Mouse (Mus musculus): ENCODE results near the gene Dusp18.
A peak's percentile ranks its signal among the peaks of the same experiment; 100 is the strongest.

Dusp18 gene

GRCm38 (mm10) chr11:3930931-3931330 is 35.9 kb downstream of the Dusp18 start:
- DNase-seq (ENCODE audit: low spot score) = no peak

DNA sequence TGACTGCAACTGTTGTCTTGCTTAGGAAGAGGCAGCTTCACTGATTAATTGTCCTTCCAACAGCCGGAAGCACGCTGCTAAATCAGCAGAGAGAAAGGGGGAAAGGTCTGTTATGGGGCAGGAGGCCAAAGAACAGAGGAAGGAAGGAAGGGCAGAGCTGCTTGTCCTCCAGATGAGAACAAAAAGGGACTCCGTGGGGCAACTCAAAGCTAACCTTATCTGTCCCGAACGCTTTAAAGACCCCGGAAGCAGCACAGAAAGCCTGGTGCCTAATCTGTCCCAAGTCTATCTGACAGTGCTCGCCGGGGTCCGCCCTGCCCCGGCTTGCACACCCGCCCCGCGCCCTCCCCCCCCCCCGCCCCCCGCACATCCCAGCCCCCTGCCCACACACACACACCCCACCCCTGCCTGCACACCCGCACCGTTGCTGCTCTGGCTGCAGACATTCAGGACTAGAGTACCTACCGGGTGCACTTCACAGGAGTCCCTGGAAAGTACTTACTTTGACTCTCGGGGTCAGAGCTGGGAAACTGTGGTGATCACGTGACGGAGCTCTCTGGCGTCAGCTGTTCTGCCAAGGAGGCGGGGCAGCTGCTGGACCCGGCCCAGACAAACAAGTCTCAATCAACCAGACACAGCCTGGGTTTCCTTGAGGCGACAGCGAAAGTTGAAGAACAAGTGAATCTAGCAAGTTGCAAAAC is 36.6 kb downstream of the Dusp18 start, which contains the start of gene Tcn2:
Gene Tcn2, minus strand, starts transcription at position 649 of the 701 bp plus-strand sequence.
- peak; percentile 67 for DNase-seq (ENCODE audit: low spot score)

DNA sequence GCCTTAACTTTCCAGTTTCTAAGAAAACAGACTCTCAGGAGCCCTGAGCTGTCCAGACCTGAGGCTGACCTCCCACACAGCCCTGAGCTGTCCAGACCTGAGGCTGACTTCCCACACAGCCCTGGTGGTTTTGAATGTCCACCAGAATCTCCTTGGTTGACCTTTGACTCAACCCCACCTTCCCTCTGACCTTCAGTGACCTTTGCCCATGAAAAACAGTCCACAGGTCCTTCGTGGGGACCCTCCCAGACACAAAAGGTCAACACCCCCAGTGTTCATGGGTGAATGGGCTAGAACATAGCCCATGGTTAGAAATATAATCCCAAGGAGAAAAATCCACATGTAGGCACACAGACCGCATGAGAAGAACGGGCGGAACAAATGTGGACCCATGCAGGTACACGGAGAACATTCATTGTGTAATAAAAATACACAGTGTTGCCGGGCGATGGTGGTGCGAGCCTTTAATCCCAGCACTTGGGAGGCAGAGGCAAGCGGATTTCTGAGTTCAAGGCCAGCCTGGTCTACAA is 38.8 kb downstream of the Dusp18 start:
- DNase-seq (ENCODE audit: low spot score) = no peak

DNA sequence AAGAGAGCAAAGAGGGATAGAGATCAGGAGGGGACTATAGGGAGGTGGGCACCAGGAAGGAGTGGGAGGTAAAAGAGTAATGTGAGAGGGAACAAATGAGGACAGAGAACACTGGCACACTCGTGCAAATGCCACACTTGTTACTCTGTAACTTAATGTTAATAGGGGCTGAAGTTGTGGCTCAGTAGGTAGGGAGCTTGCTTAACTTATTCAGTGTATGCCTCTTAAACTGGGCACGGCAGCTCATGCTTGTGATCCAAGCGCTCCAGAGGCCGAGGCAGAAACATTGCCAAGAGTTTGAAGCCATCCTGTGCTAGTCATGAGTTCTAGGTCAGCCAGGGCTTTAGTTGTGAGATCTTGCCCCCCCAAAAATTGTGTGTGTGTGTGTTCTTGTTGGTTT is 40.1 kb downstream of the Dusp18 start:
- DNase-seq (ENCODE audit: low spot score) = no peak

DNA sequence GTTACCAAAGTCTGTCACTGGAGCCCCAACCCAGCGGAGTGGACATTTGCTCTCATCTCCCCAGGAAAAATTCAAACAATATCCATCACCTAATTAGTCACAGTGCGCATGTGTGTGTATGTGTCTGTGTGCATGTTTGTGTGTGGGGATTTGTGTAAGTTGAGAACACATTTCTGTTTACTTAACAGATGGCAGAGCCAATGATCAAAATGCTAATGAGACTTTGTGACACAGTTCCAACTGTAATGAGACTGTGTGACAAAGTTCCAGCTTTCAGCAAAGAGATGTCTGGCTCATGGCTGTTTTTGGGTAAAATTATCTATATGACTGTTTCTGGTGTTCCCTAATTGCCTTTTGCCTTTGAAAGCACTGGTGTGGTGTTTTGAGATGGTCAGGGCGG is 41.3 kb downstream of the Dusp18 start:
- DNase-seq (ENCODE audit: low spot score) = peak; percentile 20

DNA sequence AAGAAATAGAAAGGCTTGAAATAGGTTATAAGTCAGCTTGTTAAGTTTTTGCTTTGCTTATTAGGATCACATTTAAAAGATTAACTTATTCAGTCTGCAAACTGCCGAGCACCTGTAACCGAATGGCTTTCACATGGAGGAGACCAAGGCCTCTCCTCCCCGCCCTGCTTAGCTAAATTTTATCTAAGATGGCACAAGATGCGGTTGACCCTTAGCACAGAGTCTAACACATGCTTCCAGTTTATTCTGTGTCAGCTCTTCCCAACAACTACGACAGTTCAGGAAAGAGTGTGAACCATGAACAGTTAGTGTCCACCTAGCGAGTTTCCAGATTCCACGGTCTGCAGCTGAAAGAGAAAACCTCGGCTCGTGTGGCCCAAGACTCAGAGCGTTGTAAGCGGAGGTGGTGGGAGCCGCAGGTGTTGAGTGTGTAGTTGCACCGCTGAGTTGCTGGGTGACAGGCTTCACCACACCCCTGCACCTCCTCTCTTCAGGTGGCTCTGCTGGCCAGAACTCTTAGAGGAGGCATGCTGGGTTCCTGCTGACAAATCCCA is 42.4 kb downstream of the Dusp18 start:
- DNase-seq (ENCODE audit: low spot score) = no peak

DNA sequence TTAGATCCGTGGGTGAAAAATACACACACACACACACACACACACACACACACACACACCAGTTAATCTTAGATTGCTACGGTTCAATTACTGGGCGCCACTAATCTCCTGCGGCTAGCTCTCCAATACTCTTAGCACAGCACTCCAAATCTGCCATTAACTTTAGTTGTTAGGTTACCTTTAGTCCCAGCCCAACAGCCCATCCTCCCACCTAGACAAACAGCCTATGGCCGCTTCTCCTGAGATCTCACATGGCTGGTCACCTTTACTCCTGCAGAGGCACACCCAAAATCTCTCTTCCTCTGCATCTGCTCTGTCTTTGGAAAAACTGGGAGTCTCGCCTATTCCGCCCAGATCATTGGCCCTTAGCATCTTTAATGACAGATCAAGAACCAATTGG is 46.3 kb downstream of the Dusp18 start:
- DNase-seq (ENCODE audit: low spot score) = no peak

DNA sequence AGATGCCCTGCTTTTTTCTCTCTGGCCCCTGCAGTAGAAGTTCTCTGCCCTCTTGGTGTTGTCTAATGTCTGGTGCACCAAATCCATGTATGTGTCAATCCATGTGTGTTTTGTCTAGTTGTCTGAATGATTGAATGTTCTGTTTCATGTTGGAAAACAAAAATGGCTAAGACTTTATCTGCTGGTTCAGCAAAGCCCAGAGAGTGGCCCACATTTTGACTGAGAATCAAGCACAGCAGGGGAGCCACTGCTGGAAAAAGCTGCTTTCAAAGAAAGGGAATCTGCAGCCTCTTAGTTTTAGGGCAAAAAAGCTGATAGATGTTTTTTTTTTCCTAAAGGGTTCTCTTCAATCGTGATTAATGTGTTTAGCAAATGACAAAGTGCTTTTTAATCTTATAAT is 51.3 kb downstream of the Dusp18 start:
- no peak for DNase-seq (ENCODE audit: low spot score)

Measured in layer of hippocampus, adult 9-10 months (tissue).